Mouse (Mus musculus) right cerebral cortex, adult 18-20 months (tissue): ENCODE measurements around the gene Plppr2.

Experiments used
- DNase-seq: peaks from one replicate; pipeline ENCODE4 v3.0.0; 2022; ENCODE audit warnings: mixed read lengths

Gene Plppr2

DNA sequence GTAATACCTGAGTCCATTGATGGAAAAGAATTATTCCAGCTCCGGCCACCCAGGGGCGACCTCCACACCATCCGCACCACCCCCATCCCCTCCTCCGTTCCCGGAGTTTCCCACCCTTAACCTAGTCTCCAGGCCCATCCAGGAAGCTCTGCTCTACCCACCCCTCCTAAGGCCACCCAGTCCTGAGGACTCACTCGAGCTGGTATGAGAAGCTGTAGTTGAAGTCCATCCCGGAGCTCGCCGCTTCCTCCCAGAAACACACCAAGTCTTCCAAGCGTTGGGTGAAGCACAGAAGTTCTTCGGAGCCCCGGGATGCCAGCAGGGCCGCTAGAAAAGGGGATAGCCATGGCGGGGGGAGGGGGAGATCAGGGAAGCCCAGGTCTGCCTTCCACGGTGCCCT lies 25.2 kb downstream of the Plppr2 start:
- DNase-seq, result no peak

DNA sequence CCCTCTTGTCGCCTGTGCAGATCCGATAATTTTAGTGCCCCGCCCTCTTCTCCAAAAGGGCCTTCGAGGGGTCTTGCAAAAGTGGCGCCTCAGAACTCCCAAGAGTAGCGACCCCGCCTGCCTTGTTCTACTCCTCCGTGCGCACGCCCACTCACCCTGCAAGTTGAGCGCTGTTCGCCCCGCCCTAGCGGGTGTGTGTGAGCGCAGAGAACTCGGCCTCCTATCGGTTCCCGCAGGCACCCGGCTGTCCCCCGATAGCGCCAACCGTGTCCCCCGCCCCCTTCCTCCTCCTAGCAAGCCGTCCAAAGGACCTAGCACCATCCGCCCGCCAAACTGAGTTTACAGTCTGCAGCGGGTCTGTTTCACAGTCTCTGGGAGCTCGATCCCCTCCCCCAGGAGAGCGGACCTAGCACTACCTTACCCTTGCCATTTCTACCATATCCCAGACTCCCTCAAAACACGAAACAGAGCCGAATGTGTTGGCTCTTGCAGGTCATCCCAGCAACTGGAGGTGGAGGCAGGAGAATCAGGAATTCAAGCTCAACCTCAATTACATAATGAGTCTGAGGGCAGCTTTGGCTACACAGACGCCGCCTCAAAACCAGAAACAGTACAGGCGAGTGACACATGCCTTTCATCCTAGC lies 25.7 kb downstream of the Plppr2 start:
- peak; percentile 88 for DNase-seq

DNA sequence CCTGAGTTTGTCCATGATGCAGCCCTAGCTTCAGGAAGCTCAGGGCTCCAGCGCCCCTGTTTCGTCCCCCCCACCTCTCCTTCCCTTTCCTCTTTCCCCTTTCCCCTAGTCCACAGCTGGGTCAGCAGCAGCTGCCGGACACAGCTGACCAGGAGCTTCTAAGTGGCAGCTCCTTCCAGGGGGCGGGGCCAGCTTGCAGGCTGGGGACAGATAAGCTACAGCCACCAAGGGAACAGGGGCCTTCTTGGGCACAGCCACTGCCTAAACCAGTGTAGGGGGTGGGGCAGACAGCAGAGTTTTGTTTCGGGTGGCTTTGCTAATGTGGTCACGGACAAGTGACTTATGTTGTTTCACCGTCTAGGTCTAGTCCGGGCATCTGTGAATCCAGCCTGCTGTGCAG lies 26.6 kb downstream of the Plppr2 start, which contains the start of gene Epor:
TSS of gene Epor (minus strand) at position 90 of the 400 bp plus-strand sequence.
- no peak for DNase-seq

DNA sequence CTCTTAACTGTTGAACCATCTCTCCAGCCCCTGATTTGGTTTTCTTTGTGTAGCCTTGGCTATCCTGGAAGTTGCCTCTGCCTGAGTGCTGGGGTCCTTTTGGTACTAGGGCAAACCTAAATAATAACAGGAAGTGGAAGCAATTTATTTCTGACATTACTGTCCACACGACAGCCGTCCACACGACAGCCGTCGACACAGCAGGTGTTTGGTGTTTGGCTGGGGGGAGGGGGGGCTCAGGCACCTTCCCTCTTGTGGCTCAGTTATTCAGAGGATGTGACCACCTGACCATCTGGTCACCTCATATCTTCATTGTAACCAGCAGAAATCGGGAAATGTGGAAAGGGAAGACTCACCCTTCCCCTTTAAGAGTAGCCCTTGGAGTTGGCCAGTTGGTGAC lies 32.0 kb downstream of the Plppr2 start:
- DNase-seq, result no peak

DNA sequence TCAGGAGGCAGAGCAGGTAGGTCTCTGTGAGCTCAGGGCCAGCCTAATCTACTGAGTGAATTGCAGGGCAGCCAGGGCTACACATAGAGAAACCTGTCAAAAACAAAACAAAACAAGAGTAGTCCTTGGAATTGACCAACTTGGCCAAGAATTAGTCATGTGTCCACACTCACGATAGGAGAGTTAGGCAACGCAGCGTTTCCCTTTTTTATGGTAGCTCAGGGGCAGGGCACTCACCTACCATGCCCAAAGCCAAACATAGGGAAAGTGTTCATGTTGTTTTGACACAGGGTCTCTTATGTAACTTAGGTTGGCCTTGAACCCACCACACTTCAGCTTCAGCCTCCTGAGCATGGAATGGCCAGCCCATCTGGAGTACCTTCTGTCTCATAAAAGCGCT lies 32.5 kb downstream of the Plppr2 start:
- no peak for DNase-seq

DNA sequence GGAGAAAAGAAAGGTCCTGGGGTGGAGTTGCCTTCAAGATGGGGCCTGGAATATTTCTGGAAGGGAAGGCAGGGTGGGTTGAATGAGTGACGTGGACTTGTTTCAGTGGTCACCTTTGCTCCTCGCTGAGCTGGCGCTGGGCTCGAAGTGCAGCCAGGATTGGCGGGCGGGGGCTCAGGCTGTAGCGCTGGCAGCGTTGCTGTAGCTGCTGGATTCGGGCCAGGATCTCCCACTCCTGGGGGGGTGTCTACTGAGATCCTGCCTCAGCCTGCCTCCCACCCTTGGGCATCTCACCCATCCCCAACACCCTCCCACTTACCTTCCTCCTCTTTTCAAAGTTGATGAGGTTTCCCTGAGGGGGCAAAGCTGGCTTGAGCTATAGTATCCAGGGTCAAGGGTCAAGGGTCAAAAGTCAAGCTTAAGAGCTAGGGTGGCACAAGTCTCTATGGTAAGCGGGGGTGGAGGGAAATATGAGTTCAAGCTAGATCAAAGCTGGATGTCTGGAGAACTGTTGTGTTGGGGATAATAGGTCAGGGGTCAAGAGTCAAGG lies 39.9 kb downstream of the Plppr2 start:
- no peak for DNase-seq

DNA sequence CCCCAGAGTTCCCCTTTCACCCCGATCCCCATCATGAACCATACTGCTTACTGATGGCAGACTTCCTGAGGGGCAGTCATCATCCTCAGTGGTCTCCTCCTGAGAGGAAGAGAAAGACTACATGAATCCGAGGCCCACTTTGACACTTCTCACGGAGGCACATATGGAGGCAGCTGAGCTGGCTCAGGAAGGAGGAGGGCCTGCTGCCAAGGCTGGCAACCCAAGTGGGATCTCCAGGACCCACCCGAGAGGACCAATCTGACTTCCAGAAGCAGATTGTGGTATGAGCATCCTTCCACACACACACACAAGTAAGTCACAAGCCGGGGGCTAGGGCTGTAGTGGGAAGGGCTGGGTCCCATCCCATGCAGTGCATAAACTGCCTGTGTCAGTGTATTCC lies 40.5 kb downstream of the Plppr2 start:
- DNase-seq, result no peak

- no peak for DNase-seq
Observed at GRCm38 (mm10) chr9:21977972-21978371, 41.1 kb downstream of the Plppr2 start.

DNA sequence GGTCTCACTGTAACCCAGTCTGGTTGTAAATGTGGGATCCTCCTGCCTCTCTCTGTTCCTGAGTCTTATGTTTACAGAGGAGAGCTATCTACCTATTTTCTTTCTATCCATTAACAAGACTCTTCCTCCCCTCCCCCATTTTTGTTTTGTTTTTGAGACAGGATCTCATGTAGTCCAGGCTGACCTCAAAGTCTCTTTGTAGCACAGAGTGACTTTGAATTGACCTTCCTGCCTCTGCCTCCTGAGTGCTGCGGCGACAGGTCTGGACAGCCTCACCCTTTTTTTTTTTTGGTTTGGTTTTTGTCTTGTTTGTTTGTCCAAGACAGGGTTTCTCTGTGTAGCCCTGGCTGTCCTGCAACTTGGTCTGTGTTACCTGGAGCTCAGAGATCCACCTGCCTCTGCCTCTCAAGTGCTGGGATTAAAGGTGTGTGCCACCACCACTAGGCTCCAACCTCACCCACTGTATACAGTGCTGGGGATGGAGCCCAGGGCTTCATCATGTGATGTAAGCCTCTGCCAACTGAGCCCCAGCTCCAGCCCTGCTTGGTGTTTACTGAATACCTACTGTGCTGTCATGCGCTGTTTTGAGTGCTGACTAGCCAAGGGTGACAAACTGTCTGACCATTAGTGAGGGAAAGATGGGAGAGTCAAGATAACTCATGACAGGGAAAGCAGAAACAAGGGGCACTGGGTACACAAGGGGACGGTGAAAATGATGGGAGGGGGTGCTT lies 41.7 kb downstream of the Plppr2 start:
- DNase-seq, result no peak

DNA sequence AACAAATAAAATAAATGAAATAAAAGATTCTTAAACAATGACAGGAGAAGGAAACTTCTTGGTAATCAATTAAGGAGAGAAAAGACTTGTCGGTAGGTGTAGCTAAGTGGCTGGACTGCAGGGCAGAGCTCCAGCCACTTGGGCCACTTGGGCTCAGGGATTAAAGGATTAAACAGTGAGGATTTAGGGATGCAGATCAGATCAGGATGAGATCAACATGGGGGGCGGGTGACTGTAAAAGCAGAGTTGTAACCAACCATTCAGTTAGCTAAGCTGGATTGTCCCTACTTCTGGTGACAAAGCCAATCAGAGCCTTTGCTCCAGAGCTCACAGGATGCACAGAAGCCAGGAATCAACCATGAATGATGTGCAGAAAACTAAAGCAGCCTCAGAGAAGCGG lies 47.1 kb downstream of the Plppr2 start:
- no peak for DNase-seq

DNA sequence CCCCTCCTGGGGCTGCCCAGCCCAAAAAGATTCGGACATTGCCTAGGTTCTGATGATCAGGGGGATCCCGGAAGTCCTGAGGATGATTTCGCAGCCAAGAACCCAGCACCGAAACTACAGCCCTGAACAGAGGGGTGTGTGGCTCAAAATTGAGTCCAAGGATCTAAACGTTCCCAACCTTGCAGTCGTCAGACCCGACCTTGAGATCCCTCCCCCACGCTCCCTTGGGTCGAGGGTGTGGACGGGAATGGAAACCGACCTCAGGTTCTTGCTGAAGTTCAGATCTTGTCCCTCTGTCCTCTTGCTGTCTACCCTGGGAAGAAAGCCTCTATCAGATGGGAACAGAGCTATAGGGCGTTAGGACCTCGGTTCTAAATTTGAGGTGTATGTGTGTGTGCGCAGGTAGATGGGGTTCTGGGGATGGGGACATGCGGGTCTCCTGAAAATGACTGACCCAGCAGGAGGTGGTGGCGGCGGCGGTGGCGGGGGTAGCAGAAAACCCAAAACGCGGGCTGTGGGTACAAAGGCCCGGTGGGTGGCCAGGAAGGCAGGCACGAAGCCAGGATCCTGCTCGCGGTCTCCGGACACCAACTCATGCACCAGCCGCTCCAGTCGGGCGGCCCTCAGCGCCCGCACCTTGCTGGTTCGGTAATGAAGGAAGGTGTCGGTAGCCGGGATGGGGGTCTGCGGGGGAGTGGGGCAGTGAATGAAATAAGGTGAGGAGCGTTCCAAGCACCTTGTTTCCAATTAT lies 50.9 kb downstream of the Plppr2 start:
- DNase-seq, result no peak

- no peak for DNase-seq
Observed at GRCm38 (mm10) chr9:21988421-21989101, 51.7 kb downstream of the Plppr2 start.

GRCm38 (mm10) chr9:21989230-21990110 lies 52.6 kb downstream of the Plppr2 start, which contains the start of gene Rgl3:
Rgl3 (minus strand) TSS chr9:21989446.
- no peak for DNase-seq

DNA sequence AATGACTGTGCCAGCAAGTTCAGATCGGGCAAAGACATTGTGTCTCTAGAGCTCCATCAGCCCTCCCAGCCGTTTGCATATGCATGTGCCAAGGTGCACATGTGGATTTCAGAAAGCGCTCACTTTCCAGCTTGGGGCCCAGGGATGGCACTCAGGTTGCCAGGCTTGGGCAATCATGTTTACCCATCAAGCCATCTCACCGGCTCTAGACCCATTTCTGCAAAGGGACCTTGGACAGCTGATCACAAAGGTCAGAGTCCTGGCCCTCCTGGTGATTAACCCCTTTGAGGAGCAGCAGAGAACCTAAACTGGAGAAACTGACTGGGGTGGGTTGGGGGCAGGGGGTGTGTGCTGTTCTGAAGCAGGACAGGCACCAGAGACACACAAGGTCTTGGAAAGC lies 55.4 kb downstream of the Plppr2 start:
- DNase-seq, result no peak

- DNase-seq, result no peak
Observed at GRCm38 (mm10) chr9:21996178-21996867, 59.5 kb downstream of the Plppr2 start.
